Mouse (Mus musculus): ENCODE data around the gene Cox19.
"Not testable (repeated sequence)": the region's sequence is repeated elsewhere in the genome, so short reads cannot be mapped to it uniquely, and the experiment has no call there.

The Cox19 gene

DNA sequence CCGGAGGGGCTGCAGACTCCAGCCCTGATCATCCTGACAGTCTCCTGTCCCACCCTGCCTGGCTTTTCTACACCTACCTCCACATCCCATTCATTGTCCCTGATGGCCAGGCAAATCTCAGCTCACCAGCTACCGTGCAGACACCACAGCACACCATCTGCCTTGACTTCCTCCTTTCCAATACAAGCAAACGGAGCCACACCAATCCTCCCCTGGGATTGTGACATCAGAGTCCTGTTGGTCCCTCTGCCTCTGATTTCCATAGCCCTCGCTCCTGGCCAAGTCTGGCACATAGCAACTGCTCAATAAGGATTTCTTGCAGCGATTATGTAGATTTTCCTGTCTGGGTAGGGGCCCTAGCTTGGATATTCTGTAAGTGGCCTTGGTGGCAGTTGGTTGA lies at the start of gene Cox19:
TSS of gene Cox19 (minus strand) at position 285 of the 400 bp plus-strand sequence.
- no peak for DNase-seq (ENCODE audit: low spot score in 2 of 2)

GRCm38 (mm10) chr5:139399991-139400390 lies 48.8 kb upstream of the Cox19 start:
- no peak for DNase-seq (ENCODE audit: low spot score in 2 of 2)

- no peak for DNase-seq (ENCODE audit: low spot score in 2 of 2)
Measured at GRCm38 (mm10) chr5:139398786-139399185, 47.6 kb upstream of the Cox19 start.

DNA sequence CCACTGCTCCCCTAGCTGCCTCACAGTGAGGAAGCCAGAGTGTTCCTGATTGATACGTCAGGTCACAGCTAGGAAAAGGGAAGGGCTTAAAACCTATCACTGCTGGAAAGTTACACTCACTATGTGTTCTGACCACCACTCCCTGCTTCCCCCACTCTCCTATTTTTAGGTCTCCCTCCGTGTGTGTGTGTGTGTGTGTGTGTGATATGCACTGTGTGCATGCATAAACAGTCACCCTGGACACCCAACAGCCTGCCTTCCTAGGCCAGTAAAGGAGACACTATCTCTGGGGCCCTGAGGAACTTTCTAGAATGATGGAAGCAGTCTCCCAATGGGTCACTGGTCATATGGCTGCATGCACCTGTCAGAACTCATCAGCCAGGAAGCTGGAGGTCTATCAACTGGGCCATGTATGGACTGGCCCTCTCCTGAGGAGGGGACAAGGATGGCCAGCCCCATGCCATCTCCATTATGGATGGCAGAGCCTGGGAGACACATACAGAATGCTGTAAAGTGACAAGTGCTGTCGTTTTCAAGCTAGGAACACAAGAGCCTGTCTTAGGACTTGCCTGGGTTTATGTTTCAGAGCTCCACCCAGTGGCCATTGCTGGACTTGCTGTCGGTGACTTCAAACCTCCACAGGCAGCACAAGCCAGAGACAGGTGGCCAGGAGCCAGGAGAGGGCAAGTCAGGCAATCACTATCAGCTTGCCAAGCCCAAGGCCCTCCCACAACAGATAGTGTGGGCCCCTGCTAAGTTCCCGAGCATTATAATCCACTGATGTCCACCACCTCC lies 46.9 kb upstream of the Cox19 start:
- peak; percentile 76 to 90 for DNase-seq (ENCODE audit: low spot score in 2 of 2)

GRCm38 (mm10) chr5:139397359-139397916 lies 46.2 kb upstream of the Cox19 start:
- DNase-seq (ENCODE audit: low spot score in 2 of 2) = no peak

DNA sequence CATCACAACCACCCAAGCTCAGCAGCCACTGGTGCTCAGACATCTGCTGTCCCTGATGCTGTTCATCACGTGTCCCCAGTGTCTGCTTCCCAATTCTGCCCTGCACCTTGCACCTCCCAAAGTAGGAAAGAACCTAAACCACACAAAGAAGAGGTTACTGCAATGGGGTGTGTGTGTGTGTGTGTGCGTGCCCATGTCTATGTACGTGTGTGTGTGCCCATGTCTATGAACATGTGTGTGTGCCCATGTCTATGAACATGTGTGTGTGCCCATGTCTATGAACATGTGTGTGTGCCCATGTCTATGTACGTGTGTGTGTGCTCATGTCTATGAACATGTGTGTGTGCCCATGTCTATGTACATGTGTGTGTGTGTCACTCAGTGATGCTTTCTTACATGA lies 44.3 kb upstream of the Cox19 start:
- no peak for DNase-seq (ENCODE audit: low spot score in 2 of 2)

- DNase-seq (ENCODE audit: low spot score in 2 of 2) = no peak
Measured at GRCm38 (mm10) chr5:139394399-139394798, 43.2 kb upstream of the Cox19 start.

- DNase-seq (ENCODE audit: low spot score in 2 of 2) = no peak
Measured at GRCm38 (mm10) chr5:139393197-139393588, 42.0 kb upstream of the Cox19 start.

DNA sequence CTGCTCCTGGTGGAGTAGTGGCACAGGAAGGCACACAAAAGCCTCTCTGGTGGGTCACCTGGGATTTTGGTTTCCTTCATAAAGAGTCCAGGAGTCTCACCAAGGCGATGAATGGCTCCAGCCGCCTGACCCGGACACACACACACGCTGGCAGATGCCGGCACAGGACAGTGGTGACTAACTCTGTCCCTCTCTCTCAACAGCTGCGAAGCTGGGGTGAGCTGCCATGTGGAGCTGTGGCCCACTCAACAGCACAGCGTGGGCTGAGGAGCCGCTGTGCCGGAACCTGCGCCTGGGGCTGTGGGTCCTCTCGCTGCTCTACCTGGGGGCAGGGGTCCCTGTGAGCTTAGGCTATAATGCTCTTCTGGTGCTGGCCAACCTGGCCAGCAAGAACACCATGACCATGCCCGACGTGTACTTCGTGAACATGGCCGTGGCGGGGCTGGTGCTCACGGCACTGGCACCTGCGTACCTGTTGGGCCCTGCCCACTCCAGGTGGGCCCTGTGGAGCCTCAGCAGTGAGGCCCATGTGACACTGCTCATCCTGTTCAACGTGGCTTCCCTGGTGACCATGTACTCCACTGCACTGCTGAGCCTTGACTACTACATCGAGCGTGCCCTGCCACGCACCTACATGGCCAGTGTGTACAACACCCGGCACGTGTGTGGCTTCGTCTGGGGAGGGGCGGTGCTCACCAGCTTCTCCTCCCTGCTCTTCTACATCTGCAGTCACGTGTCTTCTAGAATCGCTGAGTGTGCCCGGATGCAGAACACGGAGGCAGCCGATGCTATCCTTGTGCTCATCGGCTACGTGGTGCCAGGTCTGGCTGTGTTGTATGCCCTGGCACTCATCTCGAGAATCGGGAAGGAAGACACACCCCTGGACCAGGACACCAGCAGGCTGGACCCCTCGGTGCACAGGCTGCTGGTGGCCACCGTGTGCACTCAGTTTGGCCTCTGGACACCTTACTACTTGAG lies 41.3 kb upstream of the Cox19 start:
- DNase-seq (ENCODE audit: low spot score in 2 of 2) = no peak

GRCm38 (mm10) chr5:139391309-139391990 lies 40.2 kb upstream of the Cox19 start:
- DNase-seq (ENCODE audit: low spot score in 2 of 2) = no peak

- DNase-seq (ENCODE audit: low spot score in 2 of 2) = not testable (repeated sequence)
Measured at GRCm38 (mm10) chr5:139390324-139391119, 39.3 kb upstream of the Cox19 start.

DNA sequence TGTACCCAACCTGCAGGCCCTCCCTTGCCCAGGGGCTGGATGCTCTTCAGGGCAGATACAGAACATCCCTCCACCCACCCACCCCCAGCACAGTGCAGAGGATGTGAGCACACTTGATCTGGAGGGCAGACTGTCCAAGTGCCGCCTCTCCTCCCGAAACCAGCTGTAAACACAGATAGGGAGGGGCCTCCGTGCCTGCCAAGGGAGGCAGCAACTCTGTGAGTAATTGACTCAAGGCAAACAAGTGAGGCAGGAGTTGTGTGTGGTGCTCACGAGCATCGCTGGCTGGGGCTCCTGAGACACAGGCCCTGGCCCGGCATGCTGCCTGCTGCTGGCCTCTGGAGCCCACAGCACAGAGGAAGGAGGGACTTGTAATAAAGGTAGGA lies 38.5 kb upstream of the Cox19 start:
- DNase-seq (ENCODE audit: low spot score in 2 of 2) = no peak

GRCm38 (mm10) chr5:139388694-139389675 lies 37.8 kb upstream of the Cox19 start:
- no peak for DNase-seq (ENCODE audit: low spot score in 2 of 2)

DNA sequence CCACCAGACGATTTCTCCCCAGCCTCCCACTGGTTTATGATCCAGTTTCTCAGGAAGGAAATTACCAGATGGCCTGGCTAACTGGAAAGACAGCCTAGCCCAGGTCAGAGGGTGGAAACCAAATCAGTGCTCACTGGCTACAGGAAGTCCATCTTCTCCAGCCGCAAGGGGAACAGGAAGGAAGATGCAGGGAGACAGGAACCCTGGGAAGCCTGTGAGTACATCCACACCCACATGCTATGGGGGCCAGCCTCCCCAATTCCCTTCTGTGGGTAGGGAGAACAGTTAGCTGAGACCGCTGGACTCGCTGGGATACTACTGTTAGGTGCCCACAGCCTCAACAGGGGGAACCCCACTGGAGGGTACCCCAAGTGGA lies 37.0 kb upstream of the Cox19 start:
- DNase-seq (ENCODE audit: low spot score in 2 of 2) = no peak

- DNase-seq (ENCODE audit: low spot score in 2 of 2) = no peak
Measured at GRCm38 (mm10) chr5:139387329-139388194, 36.3 kb upstream of the Cox19 start.

- DNase-seq (ENCODE audit: low spot score in 2 of 2) = no peak
Measured at GRCm38 (mm10) chr5:139386047-139386446, 34.8 kb upstream of the Cox19 start.

- no peak for DNase-seq (ENCODE audit: low spot score in 2 of 2)
Measured at GRCm38 (mm10) chr5:139384531-139384930, 33.3 kb upstream of the Cox19 start.

DNA sequence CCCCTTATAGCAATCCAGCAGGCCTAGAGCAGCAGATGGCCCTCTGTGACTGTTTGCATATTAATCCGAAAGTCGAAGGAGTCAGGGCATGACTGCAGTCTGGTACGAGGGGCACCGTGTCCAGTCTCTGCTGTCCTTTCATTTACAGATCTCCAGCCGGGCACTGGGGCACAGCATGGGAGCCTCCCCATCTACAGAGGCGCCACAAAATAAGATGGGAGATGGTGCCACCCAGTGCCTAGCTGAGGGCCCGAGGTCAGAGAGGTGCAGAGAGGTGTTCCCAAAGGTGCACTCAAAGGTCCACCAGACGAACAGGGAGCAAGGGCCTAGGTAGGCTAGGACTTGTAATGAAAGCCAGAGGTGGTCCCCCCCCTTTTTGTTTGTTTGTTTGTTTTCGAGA lies 32.0 kb upstream of the Cox19 start:
- no peak for DNase-seq (ENCODE audit: low spot score in 2 of 2)

GRCm38 (mm10) chr5:139382760-139383159 lies 31.5 kb upstream of the Cox19 start:
- peak; percentile 49 to 50 for DNase-seq (ENCODE audit: low spot score in 2 of 2)
